Mouse (Mus musculus): ENCODE measurements around the gene Magoh.

Gene Magoh

DNA sequence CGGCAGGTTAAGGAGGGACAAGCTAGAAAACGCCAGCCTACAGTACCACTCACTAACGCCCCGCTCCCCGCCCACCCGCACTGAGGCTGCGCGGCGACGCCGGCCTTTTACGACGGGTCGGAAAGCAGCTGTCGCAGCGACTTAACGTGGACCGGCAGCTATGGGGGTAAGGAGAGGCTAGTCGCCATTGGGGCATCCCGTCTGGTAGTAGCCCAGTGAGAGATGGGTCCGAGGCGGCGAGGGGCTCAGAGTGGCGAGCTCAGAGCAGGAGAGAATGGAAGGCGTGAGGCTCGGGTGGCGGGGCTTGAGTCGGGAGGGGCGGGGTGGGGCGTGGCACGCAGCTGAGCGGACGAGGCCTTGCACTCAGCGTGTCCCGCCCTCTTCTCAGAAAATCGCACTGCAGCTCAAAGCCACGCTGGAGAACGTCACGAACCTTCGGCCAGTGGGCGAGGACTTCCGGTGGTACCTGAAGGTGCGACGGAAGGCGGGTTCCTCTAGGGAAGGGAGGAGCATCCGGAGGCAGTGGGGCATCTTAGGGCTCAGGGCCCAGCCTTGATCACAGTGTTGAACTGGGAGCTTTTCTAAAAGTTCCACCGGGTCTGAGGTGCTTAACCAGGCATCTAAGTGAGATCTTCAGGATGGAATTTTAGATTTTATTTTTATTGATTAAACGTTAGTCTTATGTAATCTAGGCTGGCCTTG, 10.3 kb downstream of the Magoh start, which contains the start of gene 0610037L13Rik:
Gene 0610037L13Rik, plus strand, starts transcription at position 83 of the 702 bp plus-strand sequence.
- peak; percentile 94 for DNase-seq (ENCODE audit: low spot score)

DNA sequence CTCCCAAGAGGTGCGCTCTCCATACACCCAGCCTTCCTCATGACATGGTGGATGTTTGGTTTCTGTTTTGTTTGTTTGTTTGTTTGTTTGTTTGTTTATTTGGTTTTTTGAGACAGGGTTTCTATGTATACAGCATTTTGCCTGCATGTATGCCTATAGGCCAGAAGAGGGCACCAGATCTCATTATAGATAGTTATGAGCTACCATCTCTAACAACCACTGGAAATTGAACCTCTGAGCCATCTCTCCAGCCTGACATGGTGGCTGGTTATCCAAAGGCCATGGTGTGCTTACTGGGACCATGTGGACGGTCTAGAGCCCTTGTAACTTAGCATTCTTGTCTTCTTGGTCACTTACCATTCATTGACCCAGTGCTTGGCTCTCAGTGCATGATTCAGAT, 13.1 kb downstream of the Magoh start:
- peak; percentile 4 for DNase-seq (ENCODE audit: low spot score)

- DNase-seq (ENCODE audit: low spot score), result no peak
Measured at GRCm38 (mm10) chr4:107899211-107899927, 19.8 kb downstream of the Magoh start.

DNA sequence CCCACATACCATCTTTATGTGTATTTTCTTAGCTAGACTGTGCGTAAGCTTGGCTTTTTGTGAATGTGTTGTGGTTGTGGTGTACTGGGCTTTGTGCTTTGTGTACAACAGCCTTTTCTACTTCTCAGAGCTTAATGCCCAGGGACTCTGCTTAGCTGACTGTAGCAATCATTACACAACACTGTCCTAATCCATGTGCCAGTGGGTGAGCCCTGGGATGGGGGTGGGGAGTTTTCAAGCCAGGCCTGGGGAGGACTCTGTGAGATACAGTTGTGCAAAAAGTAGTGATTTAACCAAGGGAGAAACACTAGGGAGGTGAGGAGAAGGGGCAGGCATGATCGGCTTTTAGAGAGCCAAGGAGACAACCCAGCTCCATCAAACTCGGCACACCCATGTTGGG, 20.7 kb downstream of the Magoh start:
- DNase-seq (ENCODE audit: low spot score), result no peak

DNA sequence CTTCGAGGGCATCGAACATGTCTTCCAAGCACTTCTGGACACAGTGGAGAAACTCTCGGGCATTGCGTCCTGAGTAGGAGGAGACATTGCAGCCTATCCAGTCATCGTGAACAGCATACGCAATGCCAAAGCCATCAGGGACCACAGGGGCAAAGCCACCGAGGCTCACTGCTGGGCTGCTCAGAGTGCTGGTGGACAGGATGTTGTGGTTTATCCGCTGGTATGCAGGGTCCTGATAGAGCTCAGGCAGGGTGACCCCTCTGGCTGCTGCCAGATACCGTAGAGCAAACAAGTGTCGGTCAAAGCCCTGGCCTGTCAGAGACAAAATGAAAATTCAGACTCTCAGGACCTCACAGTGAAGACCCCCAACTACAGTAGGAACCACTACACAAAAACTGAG, 24.7 kb downstream of the Magoh start:
- DNase-seq (ENCODE audit: low spot score), result no peak

- DNase-seq (ENCODE audit: low spot score), result no peak
Measured at GRCm38 (mm10) chr4:107906561-107906960, 27.0 kb downstream of the Magoh start.

GRCm38 (mm10) chr4:107910020-107910419, 30.5 kb downstream of the Magoh start:
- DNase-seq (ENCODE audit: low spot score), result no peak

- no peak for DNase-seq (ENCODE audit: low spot score)
Measured at GRCm38 (mm10) chr4:107920336-107920735, 40.8 kb downstream of the Magoh start.

DNA sequence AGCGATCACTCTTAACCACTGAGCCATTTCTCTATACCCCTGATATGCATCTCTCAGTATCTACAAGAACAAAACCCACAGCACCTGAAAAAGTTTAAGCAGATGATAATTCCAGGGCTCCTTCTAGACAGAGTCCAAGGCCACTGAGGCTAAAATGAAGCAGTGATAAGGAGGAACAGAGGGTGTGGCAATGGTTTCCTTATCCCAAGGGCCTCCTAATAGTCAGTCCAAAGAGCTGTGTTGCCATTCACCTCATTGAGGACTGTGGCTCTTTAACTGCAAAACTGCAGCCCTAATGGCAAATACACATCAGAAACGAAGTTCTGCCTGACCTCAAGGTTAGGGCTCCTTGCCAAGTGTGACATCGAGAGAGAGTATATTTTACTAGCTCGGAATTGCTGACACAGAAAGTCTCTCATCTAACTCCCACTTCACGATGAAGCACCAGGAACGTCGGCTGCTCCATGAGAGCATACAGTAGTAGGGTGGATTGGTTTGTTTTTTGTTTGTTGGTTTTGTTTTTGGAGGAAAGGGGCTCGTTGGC, 41.7 kb downstream of the Magoh start:
- DNase-seq (ENCODE audit: low spot score), result no peak

DNA sequence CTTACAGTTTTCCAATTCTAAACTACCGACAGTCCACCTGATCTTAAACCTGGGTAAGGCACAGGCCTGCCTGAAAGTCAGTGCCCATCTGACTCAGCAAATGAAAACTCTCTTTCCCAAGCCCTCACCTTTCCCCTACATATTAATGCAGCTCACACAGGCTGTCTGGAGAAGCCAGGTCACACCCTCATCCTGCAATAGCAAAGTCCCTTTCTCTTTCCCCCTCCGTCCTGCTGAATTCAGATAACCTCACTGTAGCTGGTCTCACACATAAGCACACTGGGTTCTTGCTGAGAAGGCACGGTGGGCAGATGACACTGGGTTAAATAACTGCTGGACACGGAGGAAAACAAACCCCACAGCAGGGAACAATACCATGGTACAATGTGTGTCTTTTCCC, 42.4 kb downstream of the Magoh start:
- no peak for DNase-seq (ENCODE audit: low spot score)

DNA sequence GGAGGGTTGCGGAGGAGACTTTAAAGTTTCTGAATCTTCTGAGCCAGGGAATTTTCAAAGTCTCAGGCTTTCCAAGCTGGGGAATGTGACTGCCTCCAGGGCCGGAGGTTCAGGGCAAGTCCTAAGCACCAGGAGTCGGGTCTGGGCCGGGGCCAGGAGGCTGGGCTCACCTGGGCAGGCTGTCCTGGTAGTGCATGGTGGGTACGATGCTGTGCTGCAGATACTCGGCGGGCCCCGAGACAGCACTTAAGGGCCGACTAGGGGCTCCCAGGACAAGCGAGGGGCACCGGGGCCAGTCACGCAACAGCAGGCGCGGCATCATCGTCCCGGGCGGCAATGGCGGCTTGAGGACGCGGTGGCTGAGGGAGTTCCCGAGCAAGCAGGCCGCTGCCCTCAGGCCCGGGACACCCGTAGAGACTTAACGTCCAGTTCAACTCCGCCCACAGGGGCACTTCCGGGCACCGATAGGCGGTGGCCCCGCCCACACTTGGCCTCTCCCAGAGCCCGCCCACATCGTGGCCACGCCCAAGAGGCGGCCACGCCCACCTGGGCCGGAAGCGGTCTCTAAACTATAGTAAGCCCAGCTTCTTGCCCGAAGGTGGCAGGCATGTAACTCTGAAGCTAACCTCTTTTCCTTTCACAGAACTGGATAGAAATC, 43.7 kb downstream of the Magoh start, which contains the start of gene Cpt2:
Gene Cpt2, minus strand, starts transcription at position 466 of the 658 bp plus-strand sequence.
- peak; percentile 90 for DNase-seq (ENCODE audit: low spot score)

GRCm38 (mm10) chr4:107923803-107924194, 44.2 kb downstream of the Magoh start:
- DNase-seq (ENCODE audit: low spot score), result no peak

DNA sequence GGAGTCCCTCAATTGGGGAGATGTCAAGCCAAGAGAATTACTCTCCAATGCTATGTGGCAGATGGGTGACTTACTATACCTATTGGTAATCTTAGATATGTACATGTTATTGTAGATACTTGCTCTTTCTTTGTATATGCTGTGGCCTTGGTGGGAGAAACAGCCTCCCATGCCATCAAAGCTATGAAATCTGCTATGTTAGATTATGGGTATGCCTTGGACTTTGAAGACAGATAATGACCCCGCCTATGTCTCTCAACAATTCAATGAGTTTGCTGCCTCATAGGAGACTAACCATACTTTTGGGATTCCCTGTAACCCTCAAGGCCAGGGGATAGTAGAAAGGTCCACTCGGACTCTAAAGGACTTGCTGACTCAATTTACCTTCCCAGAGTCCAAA, 48.7 kb downstream of the Magoh start:
- no peak for DNase-seq (ENCODE audit: low spot score)

- DNase-seq (ENCODE audit: low spot score), result no peak
Measured at GRCm38 (mm10) chr4:107928726-107929125, 49.2 kb downstream of the Magoh start.

DNA sequence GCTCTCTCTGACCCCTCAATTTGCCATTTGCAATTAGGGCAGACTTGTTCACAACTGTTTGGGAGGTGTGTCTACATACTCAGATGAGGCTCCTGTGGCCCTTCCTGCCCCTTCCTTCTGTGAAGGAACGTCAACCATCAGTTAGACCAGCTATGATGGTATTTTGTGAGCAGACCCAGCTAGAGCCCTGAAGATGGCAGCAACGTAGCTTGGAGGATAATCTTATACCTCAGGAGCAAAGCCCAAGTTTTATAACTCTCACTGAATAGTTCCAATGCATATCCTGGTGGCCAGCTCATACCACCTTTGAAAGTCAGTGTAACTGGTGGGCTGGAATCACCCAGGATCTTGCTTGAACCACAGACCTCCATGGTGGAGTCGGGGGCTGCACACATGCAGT, 51.9 kb downstream of the Magoh start:
- no peak for DNase-seq (ENCODE audit: low spot score)

DNA sequence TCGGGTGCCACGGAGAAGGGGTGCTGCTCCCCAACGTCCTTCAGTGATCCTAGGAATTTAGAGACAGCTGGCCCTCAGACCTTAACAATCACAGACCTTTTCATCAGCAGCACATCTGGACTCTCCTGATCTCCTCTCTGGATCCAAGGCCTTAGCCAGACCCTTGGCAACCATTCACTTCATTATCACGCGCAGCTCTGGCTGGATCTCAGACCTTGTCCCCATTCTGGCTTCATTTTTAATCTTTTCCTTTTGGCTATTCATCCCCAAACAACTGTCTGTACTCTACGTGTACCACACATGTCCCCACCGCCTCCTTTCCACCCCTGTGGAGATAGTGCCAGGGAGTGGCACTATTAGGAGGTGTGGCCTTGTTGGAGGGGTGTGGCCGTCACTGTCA, 53.7 kb downstream of the Magoh start:
- no peak for DNase-seq (ENCODE audit: low spot score)

DNA sequence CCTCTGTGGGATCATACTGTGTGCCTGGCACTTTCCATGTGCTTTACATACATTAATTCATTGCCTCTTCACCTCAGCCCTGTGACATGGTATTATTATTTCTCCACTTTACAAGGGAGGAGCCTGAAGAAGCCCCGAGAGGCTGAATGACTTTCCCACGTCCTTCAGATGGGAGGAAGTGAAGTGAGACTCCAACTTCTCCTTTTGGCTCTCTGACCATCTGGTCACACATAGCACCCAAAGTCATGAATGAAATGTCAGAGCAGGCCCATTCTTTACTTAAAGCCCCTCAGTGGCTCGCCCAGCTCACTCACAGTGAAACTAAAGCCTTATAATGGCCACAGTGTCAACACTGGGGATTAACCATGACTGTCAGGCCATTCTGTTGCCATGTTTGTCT, 55.7 kb downstream of the Magoh start:
- DNase-seq (ENCODE audit: low spot score), result no peak
